21 mouse cellular contexts compared by ENCODE assay signal in genomic region chr11:57660156-57660555, GRCm38 (mm10). TPM values are rescaled to one million over a fixed set of nuclear protein-coding genes. Genes with fewer than 3 reads are reported as not detected.
DNase-seq lines count a peak whose midpoint lies in the region; ATAC-seq lines count a peak whose summit lies in the region.
"Had no signal": no experiment of that assay in that cellular context is flagged by ENCODE, and none has a peak within 500 bp of the region (broad histone marks: within the 10 kb centered on the region; RNA-seq: fewer than 3 reads in every experiment).

No protein-coding gene starts in this region.

- peaks cover 2% of the 10 kb centered on the region; the same call in 1 of the 2 replicates for H3K36me3 ChIP-seq in heart, embryonic 13.5 days
- no peaks in the 10 kb centered on the region for H3K36me3 ChIP-seq in midbrain, embryonic 13.5 days
- 0 out of 2 replicates have a peak, but pooled peaks cover 8% of the 10 kb centered on the region for H3K36me3 ChIP-seq in midbrain, embryonic 10.5 days
- H3K36me3 ChIP-seq: neural tube, embryonic 12.5 days; stomach, embryonic 15.5 days had no signal

- no peak for DNase-seq in heart, postnatal 25 days (ENCODE audit: low spot score)
- no peak for DNase-seq in midbrain, embryonic 10.5 days (ENCODE audit: low spot score)
- peak; percentile 2 for DNase-seq in urinary bladder, postnatal 14 days (ENCODE audit: low spot score)
- no peak for DNase-seq in urinary bladder, postnatal 36 days (ENCODE audit: low spot score in 2 of 2)
- no peak for DNase-seq in embryo, embryonic 10 days (ENCODE audit: low spot score)
- DNase-seq: adrenal gland, postnatal 10 days; cerebellum, adult 2 months; cerebellum, postnatal 25 days; embryo, embryonic 11 days; kidney, adult 11 months; layer of hippocampus, adult 9-11 months; lung, embryonic 14.5 days; midbrain, embryonic 14.5 days; right cerebral cortex, postnatal 14 days had no signal

- no peak overlapping the region for H3K27ac ChIP-seq in heart, embryonic 13.5 days (replicated peaks)
- H3K27ac ChIP-seq in midbrain, embryonic 13.5 days = no peak overlapping the region
- no peak overlapping the region for H3K27ac ChIP-seq in midbrain, embryonic 10.5 days (replicated peaks)
- H3K27ac ChIP-seq: embryonic facial prominence, embryonic 13.5 days; forebrain, embryonic 13.5 days; limb, embryonic 13.5 days; neural tube, embryonic 12.5 days; stomach, embryonic 15.5 days had no signal

- WGBS in heart, embryonic 13.5 days = 91% methylated on average over 4 of the region's 4 CpGs
- WGBS in midbrain, embryonic 13.5 days = 96% methylated on average over 4 of the region's 4 CpGs
- WGBS in midbrain, embryonic 10.5 days = 92% methylated on average over 4 of the region's 4 CpGs

- peaks cover 48% of the 10 kb centered on the region for H3K4me1 ChIP-seq in heart, embryonic 13.5 days
- H3K4me1 ChIP-seq in midbrain, embryonic 13.5 days (replicated peaks) = peaks cover 39% of the 10 kb centered on the region
- peaks cover 56% of the 10 kb centered on the region for H3K4me1 ChIP-seq in midbrain, embryonic 10.5 days

- no peaks in the 10 kb centered on the region for H3K27me3 ChIP-seq in heart, embryonic 13.5 days (replicated peaks)
- no peaks in the 10 kb centered on the region for H3K27me3 ChIP-seq in midbrain, embryonic 13.5 days
- no peaks in the 10 kb centered on the region for H3K27me3 ChIP-seq in midbrain, embryonic 10.5 days (ENCODE audit: low read depth, poor library complexity, severe bottlenecking)
- H3K27me3 ChIP-seq: embryonic facial prominence, embryonic 13.5 days; forebrain, embryonic 13.5 days; limb, embryonic 13.5 days; neural tube, embryonic 12.5 days; stomach, embryonic 15.5 days had no signal

- H3K4me3 ChIP-seq in heart, embryonic 13.5 days = no peak overlapping the region
- no peak overlapping the region for H3K4me3 ChIP-seq in midbrain, embryonic 13.5 days (replicated peaks)
- no peak overlapping the region for H3K4me3 ChIP-seq in midbrain, embryonic 10.5 days
- H3K4me3 ChIP-seq: embryonic facial prominence, embryonic 13.5 days; forebrain, embryonic 13.5 days; limb, embryonic 13.5 days; neural tube, embryonic 12.5 days; stomach, embryonic 15.5 days had no signal

- peak; percentile 39; the same call in 1 of the 2 replicates for ATAC-seq in heart, embryonic 13.5 days (ENCODE audit: extremely low read depth, insufficient number of reproducible peaks, low FRiP score, low TSS enrichment)
- ATAC-seq in midbrain, embryonic 13.5 days = 0 out of 2 replicates have a peak, but pooled peaks have one; percentile 44
- ATAC-seq: forebrain, embryonic 13.5 days had no signal

- H3K9ac ChIP-seq in heart, embryonic 13.5 days = no peak overlapping the region
- no peak overlapping the region for H3K9ac ChIP-seq in midbrain, embryonic 13.5 days (replicated peaks)
- H3K9ac ChIP-seq: embryonic facial prominence, embryonic 13.5 days; forebrain, embryonic 13.5 days; limb, embryonic 13.5 days; lung, embryonic 14.5 days; neural tube, embryonic 12.5 days; stomach, embryonic 15.5 days had no signal

- no peak overlapping the region for H3K4me2 ChIP-seq in heart, embryonic 13.5 days
- no peak overlapping the region for H3K4me2 ChIP-seq in midbrain, embryonic 13.5 days (replicated peaks)
- H3K4me2 ChIP-seq: embryonic facial prominence, embryonic 13.5 days; forebrain, embryonic 13.5 days; limb, embryonic 13.5 days; lung, embryonic 14.5 days; neural tube, embryonic 12.5 days; stomach, embryonic 15.5 days had no signal

- intact Hi-C loops in heart, postnatal 25 days (cut with DNase I) = no loop called here

- no peaks in the 10 kb centered on the region for H3K9me3 ChIP-seq in heart, embryonic 13.5 days
- H3K9me3 ChIP-seq in midbrain, embryonic 13.5 days = no peaks in the 10 kb centered on the region
- no peaks in the 10 kb centered on the region for H3K9me3 ChIP-seq in midbrain, embryonic 10.5 days (replicated peaks)
- H3K9me3 ChIP-seq: embryonic facial prominence, embryonic 13.5 days; forebrain, embryonic 13.5 days; limb, embryonic 13.5 days; neural tube, embryonic 12.5 days; stomach, embryonic 15.5 days had no signal

RNA-seq across cellular contexts. Expression of gene Galnt10, which starts 14.9 kb away (rescaled TPM):
- polyA plus RNA-seq in heart, embryonic 13.5 days (2015; fragmentation: Nextera tagmentation; extraction: Ambion mirVana) = 10.3 and 11.4 TPM in 2 replicates
- total RNA-seq in heart, postnatal 25 days (2021) = 1 to 10 TPM; 8.4 to 9.0 TPM
- 13.0 and 15.6 TPM in 2 replicates for polyA plus RNA-seq in midbrain, embryonic 13.5 days (2015; fragmentation: Nextera tagmentation; extraction: Ambion mirVana)
- 28.1 and 30.7 TPM in 2 replicates for polyA plus RNA-seq in midbrain, embryonic 10.5 days (2016; fragmentation: Nextera tagmentation; extraction: Ambion mirVana)
